Mouse (Mus musculus): ENCODE measurements at regions not wholly inside any gene's neighbourhood (a gene's known extent, or its start where the extent isn't known, plus 50 kb on each side); places are given as distances from the start of the nearest gene placed in this dataset.

DNA sequence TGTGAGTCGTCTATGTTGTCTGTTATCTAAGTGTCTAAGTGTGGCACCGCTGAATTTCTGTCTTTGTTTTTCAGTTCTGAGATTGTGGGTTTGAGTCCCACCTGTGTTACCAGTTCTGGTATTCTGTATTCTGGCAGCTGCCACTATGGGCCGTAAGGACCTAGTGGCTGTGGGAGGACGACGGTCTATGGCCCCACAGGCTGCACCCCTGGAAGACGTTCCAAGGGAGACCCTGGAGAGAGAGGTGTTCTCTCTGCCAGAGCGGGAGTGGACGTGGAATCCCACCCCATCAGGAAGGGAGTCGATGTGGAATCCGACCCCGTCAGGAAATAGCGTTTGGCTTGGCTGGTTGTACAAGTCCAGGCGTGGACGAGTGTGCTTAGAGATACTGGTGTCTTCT, 53.2 kb upstream of the Btbd35f2 start:
- in situ Hi-C loops (cut with MboI, MseI), result loop anchor here (25.0 kb wide), 1 partner anchor 1512 kb away; no protein-coding TSS in a partner anchor
